Mouse (Mus musculus) kidney, adult 9 months (tissue): Measurements from ENCODE around the gene Elp4.

Source experiments
- DNase-seq: peaks from one replicate; pipeline ENCODE4 v3.0.0; 2022

Gene Elp4

GRCm38 (mm10) chr2:105680999-105681710 lies 223.2 kb downstream of the Elp4 start:
- DNase-seq = no peak

GRCm38 (mm10) chr2:105680146-105680998 lies 224.0 kb downstream of the Elp4 start:
- DNase-seq = no peak

- DNase-seq = no peak
Observed at GRCm38 (mm10) chr2:105679331-105679730, 225.0 kb downstream of the Elp4 start.

- DNase-seq = no peak
Observed at GRCm38 (mm10) chr2:105678880-105679321, 225.5 kb downstream of the Elp4 start.

- DNase-seq = no peak
Observed at GRCm38 (mm10) chr2:105678306-105678705, 226.1 kb downstream of the Elp4 start.

GRCm38 (mm10) chr2:105677434-105678105 lies 226.8 kb downstream of the Elp4 start:
- DNase-seq = no peak

GRCm38 (mm10) chr2:105676909-105677433 lies 227.4 kb downstream of the Elp4 start:
- no peak for DNase-seq

- no peak for DNase-seq
Observed at GRCm38 (mm10) chr2:105676080-105676908, 228.1 kb downstream of the Elp4 start.

- no peak for DNase-seq
Observed at GRCm38 (mm10) chr2:105675730-105676079, 228.7 kb downstream of the Elp4 start.

- no peak for DNase-seq
Observed at GRCm38 (mm10) chr2:105674875-105675729, 229.3 kb downstream of the Elp4 start.

- DNase-seq = no peak
Observed at GRCm38 (mm10) chr2:105674061-105674874, 230.1 kb downstream of the Elp4 start.

- DNase-seq = no peak
Observed at GRCm38 (mm10) chr2:105673631-105674060, 230.7 kb downstream of the Elp4 start.

- no peak for DNase-seq
Observed at GRCm38 (mm10) chr2:105673054-105673453, 231.3 kb downstream of the Elp4 start.

- no peak for DNase-seq
Observed at GRCm38 (mm10) chr2:105672596-105672960, 231.8 kb downstream of the Elp4 start.

- no peak for DNase-seq
Observed at GRCm38 (mm10) chr2:105671798-105672595, 232.4 kb downstream of the Elp4 start.

GRCm38 (mm10) chr2:105671116-105671797 lies 233.1 kb downstream of the Elp4 start:
- no peak for DNase-seq

- no peak for DNase-seq
Observed at GRCm38 (mm10) chr2:105670731-105671095, 233.7 kb downstream of the Elp4 start.

GRCm38 (mm10) chr2:105669881-105670730 lies 234.3 kb downstream of the Elp4 start:
- DNase-seq = no peak
